Mouse (Mus musculus) thymus, postnatal 14 days (tissue): ENCODE results near the gene Dock10.

ENCODE experiments used
- DNase-seq: peaks from one replicate; pipeline ENCODE4 v3.0.0; 2021

The Dock10 gene

GRCm38 (mm10) chr1:80606131-80606754 is 152.1 kb downstream of the Dock10 start:
- DNase-seq: no peak

- DNase-seq: no peak
Measured at GRCm38 (mm10) chr1:80604332-80604731, 154.0 kb downstream of the Dock10 start.

- no peak for DNase-seq
Measured at GRCm38 (mm10) chr1:80603081-80603480, 155.2 kb downstream of the Dock10 start.

GRCm38 (mm10) chr1:80583281-80583680 is 175.0 kb downstream of the Dock10 start:
- DNase-seq: no peak

GRCm38 (mm10) chr1:80582186-80582585 is 176.1 kb downstream of the Dock10 start:
- DNase-seq: no peak

- DNase-seq: peak; percentile 69
Measured at GRCm38 (mm10) chr1:80576898-80577297, 181.4 kb downstream of the Dock10 start.

- DNase-seq: no peak
Measured at GRCm38 (mm10) chr1:80556446-80556845, 201.9 kb downstream of the Dock10 start.

GRCm38 (mm10) chr1:80541522-80541921 is 216.8 kb downstream of the Dock10 start:
- no peak for DNase-seq

- DNase-seq: peak; percentile 32
Measured at GRCm38 (mm10) chr1:80522197-80522596, 236.1 kb downstream of the Dock10 start.

- DNase-seq: no peak
Measured at GRCm38 (mm10) chr1:80520456-80520855, 237.9 kb downstream of the Dock10 start.

- no peak for DNase-seq
Measured at GRCm38 (mm10) chr1:80519893-80520292, 238.4 kb downstream of the Dock10 start.

- no peak for DNase-seq
Measured at GRCm38 (mm10) chr1:80515836-80516235, 242.5 kb downstream of the Dock10 start.

- DNase-seq: no peak
Measured at GRCm38 (mm10) chr1:80512210-80512948, 245.9 kb downstream of the Dock10 start.

- DNase-seq: peak; percentile 13
Measured at GRCm38 (mm10) chr1:80504757-80505156, 253.6 kb downstream of the Dock10 start.

- DNase-seq: no peak
Measured at GRCm38 (mm10) chr1:80504081-80504480, 254.2 kb downstream of the Dock10 start.

GRCm38 (mm10) chr1:80502456-80503165 is 255.7 kb downstream of the Dock10 start:
- DNase-seq: no peak

- DNase-seq: no peak
Measured at GRCm38 (mm10) chr1:80499264-80499663, 259.1 kb downstream of the Dock10 start.

GRCm38 (mm10) chr1:80496360-80496759 is 262.0 kb downstream of the Dock10 start:
- no peak for DNase-seq

- no peak for DNase-seq
Measured at GRCm38 (mm10) chr1:80483419-80483818, 274.9 kb downstream of the Dock10 start.

GRCm38 (mm10) chr1:80474942-80475341 is 283.4 kb downstream of the Dock10 start:
- no peak for DNase-seq

- no peak for DNase-seq
Measured at GRCm38 (mm10) chr1:80472395-80472794, 285.9 kb downstream of the Dock10 start.

- DNase-seq: no peak
Measured at GRCm38 (mm10) chr1:80461348-80461747, 297.0 kb downstream of the Dock10 start, which contains the start of gene Gm45261. Gm45261 (minus strand) TSS chr1:80461448.

GRCm38 (mm10) chr1:80459923-80460322 is 298.4 kb downstream of the Dock10 start:
- no peak for DNase-seq

- DNase-seq: no peak
Measured at GRCm38 (mm10) chr1:80459477-80459876, 298.9 kb downstream of the Dock10 start.
